In genomic region chr12:36026126-36026525, GRCm38 (mm10) we compare ENCODE assay signal across 19 mouse cellular contexts. TPM values are rescaled to one million over a fixed set of nuclear protein-coding genes. Genes with fewer than 3 reads are reported as not detected.
"Had no signal": no experiment of that assay in that cellular context is flagged by ENCODE, and none has a peak within 500 bp of the region (broad histone marks: within the 10 kb centered on the region; RNA-seq: fewer than 3 reads in every experiment).

No protein-coding gene starts in this region.

- DNase-seq: liver, postnatal 0 days; lung, adult 2 months; lung, postnatal 14 days; lung, postnatal 36 days; midbrain, embryonic 14.5 days; right cerebral cortex, postnatal 14 days; thymus, adult 2 months had no signal

- H3K9ac ChIP-seq: liver, embryonic 15.5 days; liver, postnatal 0 days; lung, embryonic 15.5 days; midbrain, embryonic 12.5 days; neural tube, embryonic 12.5 days; stomach, embryonic 15.5 days had no signal

- H3K4me2 ChIP-seq: liver, embryonic 15.5 days; lung, embryonic 15.5 days; midbrain, embryonic 12.5 days; neural tube, embryonic 12.5 days; stomach, embryonic 15.5 days had no signal

- ATAC-seq: liver, postnatal 0 days; lung, postnatal 0 days had no signal

- H3K9me3 ChIP-seq: liver, embryonic 15.5 days; lung, embryonic 15.5 days; megakaryocyte, embryonic 14.5 days; midbrain, embryonic 12.5 days; neural tube, embryonic 12.5 days; stomach, embryonic 15.5 days had no signal

- H3K27ac ChIP-seq: liver, embryonic 15.5 days; lung, embryonic 15.5 days; macrophage; midbrain, embryonic 12.5 days; neural tube, embryonic 12.5 days; stomach, embryonic 15.5 days; stomach, postnatal 0 days had no signal

- H3K36me3 ChIP-seq: liver, embryonic 15.5 days; lung, embryonic 15.5 days; stomach, embryonic 15.5 days had no signal

- H3K27me3 ChIP-seq: liver, embryonic 15.5 days; lung, embryonic 15.5 days; megakaryocyte, embryonic 14.5 days; midbrain, embryonic 12.5 days; neural tube, embryonic 12.5 days; stomach, embryonic 15.5 days had no signal

- H3K4me3 ChIP-seq: liver, embryonic 15.5 days; lung, embryonic 15.5 days; megakaryocyte, embryonic 14.5 days; midbrain, embryonic 12.5 days; neural tube, embryonic 12.5 days; stomach, embryonic 15.5 days had no signal

- H3K4me1 ChIP-seq: midbrain, embryonic 12.5 days; neural tube, embryonic 12.5 days; stomach, embryonic 15.5 days had no signal

RNA-seq across cellular contexts. Expression of gene Agr2, which starts 33.4 kb away (rescaled TPM):
- polyA plus RNA-seq: liver, postnatal 0 days; macrophage; midbrain, embryonic 12.5 days; midbrain, embryonic 14.5 days; neural tube, embryonic 12.5 days; neural tube, embryonic 14.5 days; spleen, adult 2 months; testis, adult 2 months had no signal
